Mouse (Mus musculus): ENCODE data around the gene Adam15. TPM values are rescaled to one million over a fixed set of nuclear protein-coding genes. Genes with fewer than 3 reads are reported as not detected.
A peak's percentile ranks its signal among the peaks of the same experiment; 100 is the strongest.

Gene Adam15
- polyA plus RNA-seq, 1 experiment: 190 TPM

- TF ChIP-seq CTCF (IDR thresholded peaks at IDR 0.05; ENCODE audit: insufficient read depth, low read length) (no peak), POLR2A (IDR thresholded peaks at IDR 0.05; ENCODE audit: borderline replicate concordance, extremely low read depth, low read depth, low read length) (no peak)
- no peak for DNase-seq
- H3K4me1 ChIP-seq (ENCODE audit: control insufficient read depth, insufficient read depth, low read length): peaks cover 19% of the 10 kb centered on the region; the same call in 1 of the 2 replicates
- H3K4me3 ChIP-seq (replicated peaks; ENCODE audit: extremely low read depth, low read depth, low read length): peak overlapping the region; percentile 2
- WGBS: under 1% methylated on average over 41 of the region's 41 CpGs
Measured at GRCm38 (mm10) chr3:89320581-89321182, 29.1 kb downstream of the Adam15 start.

GRCm38 (mm10) chr3:89319591-89320350 lies 30.0 kb downstream of the Adam15 start:
- no peak for DNase-seq
- H3K4me3 ChIP-seq (replicated peaks; ENCODE audit: extremely low read depth, low read depth, low read length): no peak overlapping the region
- peaks cover 21% of the 10 kb centered on the region; the same call in 1 of the 2 replicates for H3K4me1 ChIP-seq (ENCODE audit: control insufficient read depth, insufficient read depth, low read length)
- WGBS: 3% methylated on average over 58 of the region's 58 CpGs
- TF ChIP-seq POLR2A (IDR thresholded peaks at IDR 0.05; ENCODE audit: borderline replicate concordance, extremely low read depth, low read depth, low read length) (no peak), CTCF (IDR thresholded peaks at IDR 0.05; ENCODE audit: insufficient read depth, low read length) (no peak)

DNA sequence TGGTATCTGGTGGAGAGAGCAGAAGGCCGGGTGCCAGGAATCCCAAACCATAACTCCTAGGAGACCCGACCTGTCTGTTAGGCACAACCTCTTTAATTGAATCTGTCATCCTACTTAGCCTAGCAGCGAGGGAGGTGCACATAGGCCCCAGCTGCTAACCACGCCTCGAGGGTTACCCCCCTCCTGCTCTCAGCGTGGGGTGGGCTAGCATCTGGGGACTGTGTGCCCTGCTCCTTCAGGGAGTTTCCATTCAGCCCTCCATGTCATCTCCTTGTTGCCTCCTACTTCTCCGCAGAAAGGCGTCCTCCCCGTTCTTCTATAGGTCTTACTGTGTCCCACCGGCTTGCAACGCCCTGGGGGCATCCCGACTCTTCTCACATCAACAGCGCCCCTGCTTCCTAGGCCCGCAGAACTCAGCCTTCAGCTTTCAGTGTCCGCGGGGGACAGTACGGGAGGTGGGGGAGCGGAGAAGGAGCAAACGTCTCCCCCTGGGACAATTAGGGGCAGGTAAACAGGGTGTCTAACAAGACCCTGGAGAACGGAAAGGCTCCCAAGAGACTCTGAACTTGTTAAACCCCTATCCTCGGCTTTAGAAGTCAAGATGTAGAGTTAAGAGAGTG lies 30.7 kb downstream of the Adam15 start:
- 33% methylated on average over 21 of the region's 21 CpGs for WGBS
- DNase-seq: no peak
- Histone ChIP-seq H3K4me3 (replicated peaks; ENCODE audit: extremely low read depth, low read depth, low read length) (no peak overlapping the region), H3K4me1 (ENCODE audit: control insufficient read depth, insufficient read depth, low read length) (peaks cover 21% of the 10 kb centered on the region; the same call in 1 of the 2 replicates)
- TF ChIP-seq CTCF (IDR thresholded peaks at IDR 0.05; ENCODE audit: insufficient read depth, low read length) (no peak), POLR2A (IDR thresholded peaks at IDR 0.05; ENCODE audit: borderline replicate concordance, extremely low read depth, low read depth, low read length) (no peak)

DNA sequence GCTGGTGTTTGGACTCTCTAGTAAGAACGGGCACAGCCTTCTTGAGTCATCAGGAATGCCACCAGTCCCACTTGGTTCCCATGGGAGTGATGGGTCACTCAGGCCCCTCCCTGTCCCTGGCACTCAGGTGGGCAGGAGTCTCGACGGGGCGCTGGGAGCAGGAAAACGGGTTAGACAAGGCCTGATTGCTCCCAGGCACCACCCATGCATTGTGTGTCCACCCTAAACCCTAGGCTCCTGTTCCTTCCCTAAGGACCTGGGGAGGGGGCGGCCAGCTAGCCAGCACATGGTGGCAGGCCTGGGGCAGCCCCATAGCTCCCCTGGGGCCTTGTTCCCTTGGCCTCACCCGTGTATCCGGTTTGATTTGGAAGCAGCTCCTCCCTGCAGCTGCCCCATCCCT lies 31.5 kb downstream of the Adam15 start:
- no peak for TF ChIP-seq POLR2A (IDR thresholded peaks at IDR 0.05; ENCODE audit: borderline replicate concordance, extremely low read depth, low read depth, low read length)
- no peak for TF ChIP-seq CTCF (IDR thresholded peaks at IDR 0.05; ENCODE audit: insufficient read depth, low read length)
- DNase-seq: no peak
- Histone ChIP-seq H3K4me1 (ENCODE audit: control insufficient read depth, insufficient read depth, low read length) (peaks cover 24% of the 10 kb centered on the region), H3K4me3 (replicated peaks; ENCODE audit: extremely low read depth, low read depth, low read length) (no peak overlapping the region)
- WGBS: 72% methylated on average over 8 of the region's 8 CpGs

GRCm38 (mm10) chr3:89317246-89317645 lies 32.5 kb downstream of the Adam15 start:
- Histone ChIP-seq H3K4me1 (ENCODE audit: control insufficient read depth, insufficient read depth, low read length) (peaks cover 24% of the 10 kb centered on the region), H3K4me3 (replicated peaks; ENCODE audit: extremely low read depth, low read depth, low read length) (no peak overlapping the region)
- DNase-seq: no peak
- TF ChIP-seq CTCF (IDR thresholded peaks at IDR 0.05; ENCODE audit: insufficient read depth, low read length) (no peak), POLR2A (IDR thresholded peaks at IDR 0.05; ENCODE audit: borderline replicate concordance, extremely low read depth, low read depth, low read length) (no peak)
- 59% methylated on average over 6 of the region's 6 CpGs for WGBS

- Histone ChIP-seq H3K4me3 (replicated peaks; ENCODE audit: extremely low read depth, low read depth, low read length) (no peak overlapping the region), H3K4me1 (ENCODE audit: control insufficient read depth, insufficient read depth, low read length) (peaks cover 22% of the 10 kb centered on the region)
- no peak for TF ChIP-seq POLR2A (IDR thresholded peaks at IDR 0.05; ENCODE audit: borderline replicate concordance, extremely low read depth, low read depth, low read length)
- TF ChIP-seq CTCF (IDR thresholded peaks at IDR 0.05; ENCODE audit: insufficient read depth, low read length): peak; percentile 96
- 1% methylated on average over 4 of the region's 4 CpGs for WGBS
- DNase-seq: peak; percentile 81
Measured at GRCm38 (mm10) chr3:89316833-89317232, 33.0 kb downstream of the Adam15 start.

GRCm38 (mm10) chr3:89315930-89316831 lies 33.6 kb downstream of the Adam15 start:
- 10% methylated on average over 40 of the region's 40 CpGs for WGBS
- peaks cover 18% of the 10 kb centered on the region for H3K4me1 ChIP-seq (ENCODE audit: control insufficient read depth, insufficient read depth, low read length)
- no peak for TF ChIP-seq POLR2A (IDR thresholded peaks at IDR 0.05; ENCODE audit: borderline replicate concordance, extremely low read depth, low read depth, low read length)
- no peak for TF ChIP-seq CTCF (IDR thresholded peaks at IDR 0.05; ENCODE audit: insufficient read depth, low read length)
- no peak overlapping the region for H3K4me3 ChIP-seq (replicated peaks; ENCODE audit: extremely low read depth, low read depth, low read length)
- peak; percentile 44 for DNase-seq

- peak overlapping the region; percentile 25 for H3K4me3 ChIP-seq (replicated peaks; ENCODE audit: extremely low read depth, low read depth, low read length)
- TF ChIP-seq POLR2A (IDR thresholded peaks at IDR 0.05; ENCODE audit: borderline replicate concordance, extremely low read depth, low read depth, low read length) (peak; percentile 32; the same call in 1 of the 2 replicates), CTCF (IDR thresholded peaks at IDR 0.05; ENCODE audit: insufficient read depth, low read length) (peak; percentile 89)
- peaks cover 14% of the 10 kb centered on the region for H3K4me1 ChIP-seq (ENCODE audit: control insufficient read depth, insufficient read depth, low read length)
- DNase-seq: peak; percentile 81
- 6% methylated on average over 25 of the region's 26 CpGs for WGBS
Measured at GRCm38 (mm10) chr3:89315195-89315929, 34.4 kb downstream of the Adam15 start.

Measured in lung, adult 2 months (tissue).